Mouse (Mus musculus) CH12.LX (cell line): ENCODE data around the gene Ppp2r5c. TPM values are rescaled to one million over a fixed set of nuclear protein-coding genes. Genes with fewer than 3 reads are reported as not detected.

ENCODE experiments used
- DNase-seq: peaks from one replicate; pipeline ENCODE4 v3.0.0-alpha.2; 2013; ENCODE audit errors: extremely low read depth
- H3K27ac ChIP-seq: 2 replicates; pipeline ENCODE4 v1.5.1; 2012; ENCODE audit warnings: low read depth, mild to moderate bottlenecking, control low read depth, moderate library complexity; ENCODE audit not compliant: insufficient read depth
- H3K27me3 ChIP-seq: replicated peaks from 2 replicates; pipeline ENCODE3; 2012; ENCODE audit warnings: inconsistent platforms
- H3K36me3 ChIP-seq, 2 experiments: replicated peaks in 1 of 2; 2 replicates each; pipeline versions ENCODE3 to v1.6.1; 2012; ENCODE audit warnings: inconsistent platforms in 1 of 2, low read length in 1 of 2, mild to moderate bottlenecking in 1 of 2, mixed read lengths in 1 of 2, moderate library complexity in 1 of 2; ENCODE audit not compliant: control insufficient read depth in 1 of 2, insufficient read depth in 1 of 2
- H3K4me1 ChIP-seq, 2 experiments: 2 replicates each; pipeline ENCODE4 v1.6.1; 2012; ENCODE audit warnings: inconsistent platforms in 1 of 2, moderate library complexity in 1 of 2; ENCODE audit not compliant: insufficient read depth in 2 of 2, control insufficient read depth in 1 of 2
- H3K4me2 ChIP-seq: 2 replicates; pipeline ENCODE4 v1.6.1; 2012; ENCODE audit warnings: low read depth, mild to moderate bottlenecking, control low read depth; ENCODE audit not compliant: poor library complexity, insufficient read depth, severe bottlenecking
- H3K4me3 ChIP-seq, 3 experiments: fragments of 150-350 bp in 1 of 3; sonication (generic) in 1 of 3; replicated peaks in 1 of 3; 2 replicates each; pipeline versions ENCODE3 to v1.5.1; 2011 to 2012; ENCODE audit warnings: low read depth in 2 of 3, low read length in 2 of 3, mild to moderate bottlenecking in 2 of 3, moderate library complexity in 2 of 3, control low read depth in 1 of 3, improper control_type of control experiment in 1 of 3, inconsistent platforms in 1 of 3, mixed read lengths in 1 of 3; ENCODE audit not compliant: poor library complexity in 1 of 3
- H3K79me2 ChIP-seq: replicated peaks from 2 replicates; pipeline ENCODE4 v1.6.1; 2012; ENCODE audit warnings: mild to moderate bottlenecking, moderate library complexity; ENCODE audit not compliant: control insufficient read depth, poor library complexity, insufficient read depth, severe bottlenecking; ENCODE audit errors: extremely low read depth
- H3K9ac ChIP-seq: 2 replicates; pipeline ENCODE4 v1.6.1; 2012; ENCODE audit warnings: low read depth, mild to moderate bottlenecking, control low read depth, moderate library complexity; ENCODE audit not compliant: insufficient read depth
- H3K9me3 ChIP-seq: replicated peaks from 2 replicates; pipeline ENCODE3; 2012; ENCODE audit warnings: low read length, inconsistent platforms, mixed read lengths
- BHLHE40 ChIP-seq: IDR thresholded peaks from 2 replicates; pipeline ENCODE4 v1.6.1; 2011; ENCODE audit warnings: mild to moderate bottlenecking, low read depth, low read length, improper control_type of control experiment
- CHD1 ChIP-seq: IDR thresholded peaks from 2 replicates; pipeline ENCODE4 v1.6.1; 2012; ENCODE audit warnings: low read depth, low read length, improper control_type of control experiment, inconsistent platforms
- CHD2 ChIP-seq: IDR thresholded peaks from 2 replicates; pipeline ENCODE4 v1.6.1; 2011; ENCODE audit warnings: low read length, improper control_type of control experiment
- CTCF ChIP-seq, 2 experiments: IDR thresholded peaks in 1 of 2; conservative IDR thresholded peaks in 1 of 2; 2 replicates each; pipeline ENCODE4 v1.5.1; 2011 to 2012; ENCODE audit warnings: low read depth in 2 of 2, low read length in 2 of 2, improper control_type of control experiment in 1 of 2, inconsistent platforms in 1 of 2, mild to moderate bottlenecking in 1 of 2, moderate library complexity in 1 of 2
- ELF1 ChIP-seq: IDR thresholded peaks from 2 replicates; pipeline ENCODE4 v1.6.1; 2014; ENCODE audit warnings: low read depth, mild to moderate bottlenecking, inconsistent platforms, low read length, improper control_type of control experiment
- EP300 ChIP-seq: IDR thresholded peaks from 2 replicates; pipeline ENCODE4 v1.6.1; 2011; ENCODE audit warnings: low read length, improper control_type of control experiment
- HCFC1 ChIP-seq: IDR thresholded peaks from 2 replicates; pipeline ENCODE4 v1.6.1; 2012; ENCODE audit warnings: low read depth, mild to moderate bottlenecking, inconsistent platforms, low read length, improper control_type of control experiment
- JUND ChIP-seq: conservative IDR thresholded peaks from 2 replicates; pipeline ENCODE4 v1.6.1; 2011; ENCODE audit warnings: low read depth, low read length, improper control_type of control experiment
- MAFK ChIP-seq: IDR thresholded peaks from 2 replicates; pipeline ENCODE4 v1.6.1; 2011; ENCODE audit warnings: low read length, improper control_type of control experiment; ENCODE audit not compliant: insufficient replicate concordance
- MAZ ChIP-seq: IDR thresholded peaks from 2 replicates; pipeline ENCODE4 v1.6.1; 2012; ENCODE audit warnings: low read depth, mild to moderate bottlenecking, inconsistent platforms, low read length, improper control_type of control experiment, moderate library complexity
- MEF2A ChIP-seq: IDR thresholded peaks from 2 replicates; pipeline ENCODE4 v1.6.1; 2014; ENCODE audit warnings: low read depth, mild to moderate bottlenecking, inconsistent platforms, low read length, improper control_type of control experiment, borderline replicate concordance
- MYC ChIP-seq: IDR thresholded peaks from 2 replicates; pipeline ENCODE4 v1.6.1; 2011; ENCODE audit warnings: low read depth, mild to moderate bottlenecking, improper control_type of control experiment, low read length
- NRF1 ChIP-seq: IDR thresholded peaks from 2 replicates; pipeline ENCODE4 v1.6.1; 2014; ENCODE audit warnings: low read depth, mild to moderate bottlenecking, inconsistent platforms, low read length, improper control_type of control experiment, moderate library complexity
- PAX5 ChIP-seq: IDR thresholded peaks from 2 replicates; pipeline ENCODE4 v1.6.1; 2012; ENCODE audit warnings: low read length, inconsistent platforms, mixed read lengths
- RCOR1 ChIP-seq: conservative IDR thresholded peaks from 2 replicates; pipeline ENCODE4 v1.6.1; 2012; ENCODE audit warnings: low read depth, mild to moderate bottlenecking, inconsistent platforms, low read length, improper control_type of control experiment
- SMC3 ChIP-seq: IDR thresholded peaks from 2 replicates; pipeline ENCODE4 v1.6.1; 2011; ENCODE audit warnings: low read depth, low read length, improper control_type of control experiment
- TBP ChIP-seq: conservative IDR thresholded peaks from 2 replicates; pipeline ENCODE4 v1.6.1; 2011; ENCODE audit warnings: low read depth, low read length, improper control_type of control experiment
- ZKSCAN1 ChIP-seq: IDR thresholded peaks from 2 replicates; pipeline ENCODE4 v1.6.1; 2012; ENCODE audit warnings: low read depth, inconsistent platforms, low read length, improper control_type of control experiment, borderline replicate concordance
- ZMIZ1 ChIP-seq: IDR thresholded peaks from 2 replicates; pipeline ENCODE4 v1.6.1; 2012; ENCODE audit warnings: low read depth, mild to moderate bottlenecking, inconsistent platforms, low read length, improper control_type of control experiment
- dilution Hi-C: fragments of 300-500 bp; cut with MboI; formaldehyde crosslinking; loops from 2 replicates; pipeline ENCODE4 v1.14.3; 2020; ENCODE audit warnings: low sequenced_read_pairs; ENCODE audit not compliant: extremely low pct_unique_long_range_greater_than_20kb, extremely low pct_ligation_motif_present
- in situ Hi-C: fragments of 300-500 bp; cut with MboI; formaldehyde crosslinking; loops from 3 replicates; pipeline ENCODE4 v1.14.3; 2019; ENCODE audit warnings: low sequenced_read_pairs, low pct_ligation_motif_present, low pct_unique_long_range_greater_than_20kb, mixed read lengths
- polyA plus RNA-seq: library from polyadenylated mRNA; unstranded; fragments of >175 nt; gene quantifications from 2 replicates; pipeline ENCODE4 v1.2.1, GENCODE M21; 2012; ENCODE audit warnings: low read depth; ENCODE audit not compliant: insufficient read length
- total RNA-seq, 2 experiments: library from RNA; depleted of rRNA; stranded (reverse); fragments of 300-350 nt in 1 of 2; fragments of >200 nt in 1 of 2; gene quantifications; 2 replicates each; pipeline ENCODE4 v1.2.3; 2012 to 2014

The Ppp2r5c gene
- total and polyA plus RNA-seq, 3 experiments, result 71.6 to 111 (median 97.7) TPM

GRCm38 (mm10) chr12:110479268-110479667 is 32.3 kb downstream of the Ppp2r5c start:
- no peak overlapping the region for H3K27ac ChIP-seq
- H3K27me3 ChIP-seq, result no peaks in the 10 kb centered on the region
- no peak overlapping the region for H3K9ac ChIP-seq
- dilution Hi-C loops, result no loop called here
- in situ Hi-C loops, result no loop called here
- peaks cover 0 to 14% of the 10 kb centered on the region in 2 experiments; a peak in 3 of 4 replicates for H3K4me1 ChIP-seq
- H3K79me2 ChIP-seq, result no peaks in the 10 kb centered on the region
- H3K4me3 ChIP-seq, result no peak overlapping the region
- no peak overlapping the region for H3K4me2 ChIP-seq
- DNase-seq, result no peak
- H3K9me3 ChIP-seq, result no peaks in the 10 kb centered on the region
- peaks cover 24 to 81% of the 10 kb centered on the region in 2 experiments for H3K36me3 ChIP-seq
- TF ChIP-seq BHLHE40, result no peak

GRCm38 (mm10) chr12:110480701-110481100 is 33.8 kb downstream of the Ppp2r5c start:
- peak; percentile 39 for DNase-seq
- TF ChIP-seq ZMIZ1, result no peak
- TF ChIP-seq MAFK, result no peak
- no peak for TF ChIP-seq NRF1
- no peak for TF ChIP-seq CTCF (conservative IDR thresholded peaks at IDR 0.05 in 1 of 2, IDR thresholded peaks at IDR 0.05 in 1 of 2; ENCODE audit: low read depth in 2 of 2, low read length in 2 of 2)
- Histone ChIP-seq H3K9ac (no peak overlapping the region), H3K4me3 (no peak overlapping the region), H3K9me3 (no peaks in the 10 kb centered on the region), H3K4me2 (no peak overlapping the region), H3K36me3 (peaks cover 24 to 71% of the 10 kb centered on the region in 2 experiments), H3K4me1 (peaks cover 0 to 20% of the 10 kb centered on the region in 2 experiments; a peak in 3 of 4 replicates), H3K27ac (no peak overlapping the region), H3K79me2 (no peaks in the 10 kb centered on the region), H3K27me3 (no peaks in the 10 kb centered on the region)
- in situ Hi-C loops (no loop called here), dilution Hi-C loops (no loop called here)

GRCm38 (mm10) chr12:110483761-110484160 is 36.8 kb downstream of the Ppp2r5c start:
- in situ Hi-C loops (no loop called here), dilution Hi-C loops (no loop called here)
- no peak overlapping the region for H3K4me3 ChIP-seq
- peaks cover 8 to 42% of the 10 kb centered on the region in 2 experiments for H3K4me1 ChIP-seq
- H3K9me3 ChIP-seq, result no peaks in the 10 kb centered on the region
- H3K36me3 ChIP-seq, result peaks cover 12 to 59% of the 10 kb centered on the region in 2 experiments
- H3K27ac ChIP-seq, result no peak overlapping the region
- TF ChIP-seq CHD2 (no peak), SMC3 (no peak), HCFC1 (no peak), CHD1 (no peak), ZMIZ1 (no peak), PAX5 (no peak), BHLHE40 (no peak), MYC (no peak), RCOR1 (no peak), MAFK (no peak), EP300 (no peak), JUND (no peak), MEF2A (no peak), MAZ (no peak), TBP (no peak), ELF1 (no peak), ZKSCAN1 (no peak)
- H3K9ac ChIP-seq, result no peak overlapping the region
- H3K27me3 ChIP-seq, result no peaks in the 10 kb centered on the region
- H3K4me2 ChIP-seq, result no peak overlapping the region
- DNase-seq, result no peak
- H3K79me2 ChIP-seq, result peaks cover 26% of the 10 kb centered on the region
